Mouse (Mus musculus) liver, embryonic 12.5 days (tissue): ENCODE measurements around the gene Zbtb7a. TPM values are rescaled to one million over a fixed set of nuclear protein-coding genes. Genes with fewer than 3 reads are reported as not detected.
"Not testable (repeated sequence)": the region's sequence is repeated elsewhere in the genome, so short reads cannot be mapped to it uniquely, and the experiment has no call there.

Experiments used
- ATAC-seq: fragments of 200-750 bp; cut with Nextera tagmentation; 2 replicates; pipeline ENCODE4 v1.8.0; 2017; ENCODE audit warnings: moderate number of reproducible peaks, mild to moderate bottlenecking, moderate library complexity
- H3K27ac ChIP-seq: fragments of 300-500 bp; sonication (generic); 2 replicates; pipeline ENCODE4 v1.5.1; 2016; ENCODE audit warnings: mild to moderate bottlenecking
- H3K27me3 ChIP-seq: fragments of 300-500 bp; sonication (generic); replicated peaks from 2 replicates; pipeline ENCODE4 v1.6.1; 2016; ENCODE audit warnings: mild to moderate bottlenecking, moderate library complexity
- H3K36me3 ChIP-seq: fragments of 300-500 bp; sonication (generic); 2 replicates; pipeline ENCODE4 v1.6.1; 2016; ENCODE audit warnings: mild to moderate bottlenecking, moderate library complexity
- H3K4me1 ChIP-seq: fragments of 300-500 bp; sonication (generic); 2 replicates; pipeline ENCODE4 v1.6.1; 2016
- H3K4me2 ChIP-seq: fragments of 300-500 bp; sonication (generic); 2 replicates; pipeline ENCODE4 v1.6.1; 2016; ENCODE audit warnings: mild to moderate bottlenecking, moderate library complexity
- H3K4me3 ChIP-seq: fragments of 300-500 bp; sonication (generic); 2 replicates; pipeline ENCODE4 v1.5.1; 2016; ENCODE audit warnings: mild to moderate bottlenecking, moderate library complexity
- H3K9ac ChIP-seq: fragments of 300-500 bp; sonication (generic); 2 replicates; pipeline ENCODE4 v1.6.1; 2016; ENCODE audit warnings: mild to moderate bottlenecking, moderate library complexity
- H3K9me3 ChIP-seq: fragments of 300-500 bp; sonication (generic); replicated peaks from 2 replicates; pipeline ENCODE4 v1.6.1; 2016; ENCODE audit warnings: mild to moderate bottlenecking, moderate library complexity
- WGBS: fragments of 180-500 bp; shearing (Covaris S2); methylation state at CpG from one replicate; pipeline ENCODE4 v1.1.7; 2016; ENCODE audit not compliant: insufficient replicate concordance; 5-methylcytosine and 5-hydroxymethylcytosine counted together
- polyA plus RNA-seq: library from polyadenylated mRNA; unstranded; fragments of >200 nt; fragmentation: Nextera tagmentation; extraction: Ambion mirVana; gene quantifications from 2 replicates; pipeline ENCODE4 v1.2.1, GENCODE M21; 2016

The Zbtb7a gene
- polyA plus RNA-seq, 1 experiment from 2014 or later: 74.0 TPM

GRCm38 (mm10) chr10:81154736-81155135, 19.7 kb downstream of the Zbtb7a start:
- no peak overlapping the region for H3K4me3 ChIP-seq
- H3K4me1 ChIP-seq: peaks cover 28% of the 10 kb centered on the region
- whole genome bisulfite sequencing: 81% methylated on average over 6 of the region's 6 CpGs
- H3K4me2 ChIP-seq: no peak overlapping the region
- H3K9ac ChIP-seq: no peak overlapping the region
- H3K36me3 ChIP-seq: peaks cover 92% of the 10 kb centered on the region
- no peaks in the 10 kb centered on the region for H3K27me3 ChIP-seq
- no peaks in the 10 kb centered on the region for H3K9me3 ChIP-seq
- no peak for ATAC-seq
- H3K27ac ChIP-seq: peak overlapping the region; percentile 45; the same call in 1 of the 2 replicates

- 0 out of 2 replicates have a peak overlapping the region, but pooled peaks have one; percentile 5 for H3K9ac ChIP-seq
- peaks cover 82% of the 10 kb centered on the region for H3K36me3 ChIP-seq
- 64% methylated on average over 8 of the region's 8 CpGs for WGBS
- no peak overlapping the region for H3K4me3 ChIP-seq
- H3K27ac ChIP-seq: peak overlapping the region; percentile 17; the same call in 1 of the 2 replicates
- no peak overlapping the region; the same call in 1 of the 2 replicates for H3K4me2 ChIP-seq
- no peaks in the 10 kb centered on the region for H3K9me3 ChIP-seq
- ATAC-seq: no peak
- no peaks in the 10 kb centered on the region for H3K27me3 ChIP-seq
- peaks cover 69% of the 10 kb centered on the region for H3K4me1 ChIP-seq
Observed at GRCm38 (mm10) chr10:81161602-81162317, 26.7 kb downstream of the Zbtb7a start.

- Histone ChIP-seq H3K27ac (no peak overlapping the region), H3K27me3 (no peaks in the 10 kb centered on the region), H3K4me2 (peak overlapping the region; percentile 9; the same call in 1 of the 2 replicates), H3K4me3 (no peak overlapping the region), H3K4me1 (peaks cover 74% of the 10 kb centered on the region), H3K9ac (no peak overlapping the region), H3K36me3 (peaks cover 76% of the 10 kb centered on the region), H3K9me3 (no peaks in the 10 kb centered on the region)
- no peak for ATAC-seq
- WGBS: 32% methylated on average over 2 of the region's 2 CpGs
Observed at GRCm38 (mm10) chr10:81162318-81162652, 27.3 kb downstream of the Zbtb7a start.

GRCm38 (mm10) chr10:81165118-81165517, 30.1 kb downstream of the Zbtb7a start:
- Histone ChIP-seq H3K4me1 (peaks cover 81% of the 10 kb centered on the region), H3K36me3 (peaks cover 50% of the 10 kb centered on the region)
- 79% methylated on average over 8 of the region's 8 CpGs for WGBS

GRCm38 (mm10) chr10:81167200-81168086, 32.4 kb downstream of the Zbtb7a start, which contains the start of gene Pias4:
TSS of gene Pias4 (minus strand) at chr10:81167923.
- Histone ChIP-seq H3K27ac (peak within 1 kb of the TSS; percentile 95), H3K4me1 (peaks cover 60% of the 10 kb centered on the region), H3K9me3 (no peaks in the 10 kb centered on the region), H3K9ac (peak within 1 kb of the TSS; percentile 96), H3K4me3 (peak within 1 kb of the TSS; percentile 98), H3K36me3 (peaks cover 27% of the 10 kb centered on the region), H3K4me2 (peak within 1 kb of the TSS; percentile 89), H3K27me3 (no peaks in the 10 kb centered on the region)
- WGBS: 1% methylated on average over 64 of the region's 64 CpGs
- ATAC-seq: peak; percentile 84

More at GRCm38 (mm10) chr10:81165118-81165517, 30.1 kb downstream of the Zbtb7a start:
- Histone ChIP-seq H3K27me3 (no peaks in the 10 kb centered on the region), H3K27ac (0 out of 2 replicates have a peak overlapping the region, but pooled peaks have one; percentile 4), H3K9ac (no peak overlapping the region), H3K4me2 (no peak overlapping the region), H3K4me3 (no peak overlapping the region), H3K9me3 (no peaks in the 10 kb centered on the region)
- no peak for ATAC-seq

GRCm38 (mm10) chr10:81168087-81168431, 33.0 kb downstream of the Zbtb7a start:
- Histone ChIP-seq H3K4me2 (peak overlapping the region; percentile 89), H3K27me3 (no peaks in the 10 kb centered on the region), H3K36me3 (peaks cover 22% of the 10 kb centered on the region), H3K27ac (peak overlapping the region; percentile 95), H3K9ac (peak overlapping the region; percentile 70), H3K4me1 (peaks cover 60% of the 10 kb centered on the region), H3K9me3 (no peaks in the 10 kb centered on the region), H3K4me3 (peak overlapping the region; percentile 98)
- WGBS: 2% methylated on average over 5 of the region's 5 CpGs
- ATAC-seq: peak; percentile 63

- 1% methylated on average over 29 of the region's 29 CpGs for WGBS
- Histone ChIP-seq H3K9me3 (no peaks in the 10 kb centered on the region), H3K9ac (peak overlapping the region; percentile 70), H3K36me3 (peaks cover 16% of the 10 kb centered on the region), H3K4me3 (peak overlapping the region; percentile 98), H3K4me2 (peak overlapping the region; percentile 89), H3K27ac (peak overlapping the region; percentile 95), H3K4me1 (peaks cover 62% of the 10 kb centered on the region), H3K27me3 (no peaks in the 10 kb centered on the region)
- peak; percentile 73 for ATAC-seq
Observed at GRCm38 (mm10) chr10:81168521-81169244, 33.7 kb downstream of the Zbtb7a start.

- not testable (repeated sequence) for H3K36me3 ChIP-seq, ATAC-seq, H3K9me3 ChIP-seq, H3K27me3 ChIP-seq
- Histone ChIP-seq H3K4me3 (peak overlapping the region; percentile 98), H3K4me2 (peak overlapping the region; percentile 89), H3K27ac (peak overlapping the region; percentile 77), H3K9ac (peak overlapping the region; percentile 70; the same call in 1 of the 2 replicates), H3K4me1 (peaks cover 66% of the 10 kb centered on the region)
- WGBS: 23% methylated on average over 9 of the region's 14 CpGs
Observed at GRCm38 (mm10) chr10:81169411-81169900, 34.4 kb downstream of the Zbtb7a start.

- ATAC-seq: peak; percentile 24; the same call in 1 of the 2 replicates
- Histone ChIP-seq H3K9me3 (no peaks in the 10 kb centered on the region), H3K4me1 (peaks cover 60% of the 10 kb centered on the region), H3K27me3 (no peaks in the 10 kb centered on the region), H3K9ac (peak overlapping the region; percentile 59), H3K27ac (peak overlapping the region; percentile 77), H3K4me2 (peak overlapping the region; percentile 54), H3K36me3 (peaks cover 11% of the 10 kb centered on the region), H3K4me3 (peak overlapping the region; percentile 27; the same call in 1 of the 2 replicates)
- 6% methylated on average over 21 of the region's 21 CpGs for WGBS
Observed at GRCm38 (mm10) chr10:81173132-81173531, 38.1 kb downstream of the Zbtb7a start.

- peak overlapping the region; percentile 36 for H3K4me3 ChIP-seq
- peak overlapping the region; percentile 40; the same call in 1 of the 2 replicates for H3K9ac ChIP-seq
- no peaks in the 10 kb centered on the region for H3K27me3 ChIP-seq
- H3K4me2 ChIP-seq: peak overlapping the region; percentile 63
- no peaks in the 10 kb centered on the region for H3K9me3 ChIP-seq
- H3K27ac ChIP-seq: peak overlapping the region; percentile 77
- WGBS: 8% methylated on average over 29 of the region's 29 CpGs
- peaks cover 65% of the 10 kb centered on the region for H3K4me1 ChIP-seq
- peaks cover 27% of the 10 kb centered on the region for H3K36me3 ChIP-seq
- ATAC-seq: peak; percentile 40
Observed at GRCm38 (mm10) chr10:81174617-81175344, 39.8 kb downstream of the Zbtb7a start.

- WGBS: 8% methylated on average over 4 of the region's 4 CpGs
- ATAC-seq, H3K9me3 ChIP-seq, H3K27me3 ChIP-seq: not testable (repeated sequence)
- H3K36me3 ChIP-seq: peaks cover 32% of the 10 kb centered on the region
- peak overlapping the region; percentile 93 for H3K4me2 ChIP-seq
- peaks cover 68% of the 10 kb centered on the region for H3K4me1 ChIP-seq
- peak overlapping the region; percentile 77 for H3K27ac ChIP-seq
- peak overlapping the region; percentile 36 for H3K4me3 ChIP-seq
- H3K9ac ChIP-seq: peak overlapping the region; percentile 40; the same call in 1 of the 2 replicates
Observed at GRCm38 (mm10) chr10:81175345-81175701, 40.3 kb downstream of the Zbtb7a start.
